Mouse (Mus musculus) lung, postnatal 0 days (tissue): ENCODE results near the gene 1700030K09Rik. TPM values are rescaled to one million over a fixed set of nuclear protein-coding genes. Genes with fewer than 3 reads are reported as not detected.
A peak's percentile ranks its signal among the peaks of the same experiment; 100 is the strongest.

Experiments used
- ATAC-seq: fragments of 200-750 bp; cut with Nextera tagmentation; 2 replicates; pipeline ENCODE4 v1.8.0; 2017; ENCODE audit warnings: moderate library complexity
- DNase-seq: peaks from one replicate; pipeline ENCODE4 v3.0.0-alpha.2; 2016; ENCODE audit warnings: low spot score
- H3K27ac ChIP-seq: fragments of 300-500 bp; sonication (generic); 2 replicates; pipeline ENCODE4 v1.5.1; 2014; ENCODE audit warnings: antibody characterized with exemption, mild to moderate bottlenecking, low read length, mixed read lengths
- H3K27me3 ChIP-seq: fragments of 300-500 bp; sonication (generic); replicated peaks from 2 replicates; pipeline ENCODE4 v1.6.1; 2014; ENCODE audit warnings: low read length, mixed read lengths; ENCODE audit not compliant: insufficient read depth
- H3K36me3 ChIP-seq: fragments of 300-500 bp; sonication (generic); 2 replicates; pipeline ENCODE4 v1.6.1; 2014; ENCODE audit warnings: low read length, mixed read lengths; ENCODE audit not compliant: insufficient read depth
- H3K4me1 ChIP-seq: fragments of 300-500 bp; sonication (generic); 2 replicates; pipeline ENCODE4 v1.6.1; 2014; ENCODE audit warnings: antibody characterized with exemption, low read depth, low read length, mixed read lengths; ENCODE audit not compliant: insufficient read depth
- H3K4me2 ChIP-seq: fragments of 300-500 bp; sonication (generic); replicated peaks from 2 replicates; pipeline ENCODE4 v1.6.1; 2014; ENCODE audit warnings: low read depth, mild to moderate bottlenecking, low read length, moderate library complexity, mixed read lengths
- H3K4me3 ChIP-seq: fragments of 300-500 bp; sonication (generic); 2 replicates; pipeline ENCODE4 v1.5.1; 2014; ENCODE audit warnings: low read depth, low read length
- H3K9ac ChIP-seq: fragments of 300-500 bp; sonication (generic); replicated peaks from 2 replicates; pipeline ENCODE4 v1.6.1; 2014; ENCODE audit warnings: low read depth, mild to moderate bottlenecking
- H3K9me3 ChIP-seq: fragments of 300-500 bp; sonication (generic); 2 replicates; pipeline ENCODE4 v1.6.1; 2016; ENCODE audit warnings: low read length, mixed read lengths
- CTCF ChIP-seq: IDR thresholded peaks from 2 replicates; pipeline ENCODE4 v1.5.1; 2016; ENCODE audit warnings: antibody characterized with exemption, mild to moderate bottlenecking
- EP300 ChIP-seq: IDR thresholded peaks from 2 replicates; pipeline ENCODE4 v1.6.1; 2016; ENCODE audit warnings: antibody characterized with exemption, mild to moderate bottlenecking, control low read depth
- WGBS: fragments of 180-500 bp; shearing (Covaris S2); extraction: QIAGEN DNeasy Blood & Tissue Kit; methylation state at CpG from one replicate; pipeline ENCODE4 v1.1.7; 2014; 5-methylcytosine and 5-hydroxymethylcytosine counted together
- polyA plus RNA-seq: library from polyadenylated mRNA; unstranded; fragments of >200 nt; fragmentation: Nextera tagmentation; extraction: Ambion mirVana; gene quantifications from 2 replicates; pipeline ENCODE4 v1.2.1, GENCODE M21; 2015

The 1700030K09Rik gene
- polyA plus RNA-seq, 1 experiment from 2014 or later: 9.0 TPM

- under 1% methylated on average over 62 of the region's 98 CpGs for WGBS
- H3K36me3 ChIP-seq: peaks cover 20% of the 10 kb centered on the region
- peak; percentile 58 for DNase-seq
Observed at GRCm38 (mm10) chr8:72491680-72492621, 48.3 kb downstream of the 1700030K09Rik start, which contains the start of gene Slc35e1. TSS of gene Slc35e1 (minus strand) at chr8:72492614.

GRCm38 (mm10) chr8:72492622-72493081 is 49.0 kb downstream of the 1700030K09Rik start:
- WGBS: 2% methylated on average over 48 of the region's 56 CpGs
- peaks cover 21% of the 10 kb centered on the region for H3K36me3 ChIP-seq
- peak overlapping the region; percentile 87 for H3K4me2 ChIP-seq
- DNase-seq: peak; percentile 99
- TF ChIP-seq CTCF: no peak
- TF ChIP-seq EP300: peak; percentile 47; the same call in 1 of the 2 replicates
- peak; percentile 98 for ATAC-seq
- peak overlapping the region; percentile 90 for H3K27ac ChIP-seq
- peak overlapping the region; percentile 95 for H3K4me3 ChIP-seq
- H3K9me3 ChIP-seq: no peaks in the 10 kb centered on the region
- H3K4me1 ChIP-seq: no peaks in the 10 kb centered on the region; the same call in 1 of the 2 replicates
- H3K27me3 ChIP-seq: no peaks in the 10 kb centered on the region
- H3K9ac ChIP-seq: peak overlapping the region; percentile 84

More at GRCm38 (mm10) chr8:72491680-72492621, 48.3 kb downstream of the 1700030K09Rik start, which contains the start of gene Slc35e1:
- Histone ChIP-seq H3K4me2 (peak within 1 kb of the TSS; percentile 87), H3K27me3 (no peaks in the 10 kb centered on the region), H3K27ac (peak within 1 kb of the TSS; percentile 90), H3K9me3 (no peaks in the 10 kb centered on the region), H3K4me1 (no peaks in the 10 kb centered on the region; the same call in 1 of the 2 replicates), H3K4me3 (peak within 1 kb of the TSS; percentile 95), H3K9ac (peak within 1 kb of the TSS; percentile 84)
- TF ChIP-seq EP300 (no peak), CTCF (no peak)
- peak; percentile 22 for ATAC-seq

GRCm38 (mm10) chr8:72493381-72493780 is 49.7 kb downstream of the 1700030K09Rik start:
- Histone ChIP-seq H3K4me1 (no peaks in the 10 kb centered on the region; the same call in 1 of the 2 replicates), H3K4me2 (peak overlapping the region; percentile 61), H3K9me3 (no peaks in the 10 kb centered on the region), H3K9ac (peak overlapping the region; percentile 61), H3K36me3 (peaks cover 21% of the 10 kb centered on the region), H3K27me3 (no peaks in the 10 kb centered on the region), H3K27ac (peak overlapping the region; percentile 86), H3K4me3 (peak overlapping the region; percentile 95)
- 5% methylated on average over 8 of the region's 8 CpGs for WGBS
- TF ChIP-seq EP300: no peak
- no peak for TF ChIP-seq CTCF
- DNase-seq (no peak), ATAC-seq (no peak)

- H3K4me3 ChIP-seq: no peak overlapping the region
- H3K4me2 ChIP-seq: no peak overlapping the region
- DNase-seq: no peak
- H3K27me3 ChIP-seq: no peaks in the 10 kb centered on the region
- 84% methylated on average over 23 of the region's 23 CpGs for WGBS
- H3K9ac ChIP-seq: no peak overlapping the region
- H3K27ac ChIP-seq: no peak overlapping the region
- peaks cover 21% of the 10 kb centered on the region for H3K36me3 ChIP-seq
- no peak for TF ChIP-seq CTCF
- TF ChIP-seq EP300: no peak
- no peaks in the 10 kb centered on the region for H3K9me3 ChIP-seq
- no peak for ATAC-seq
- no peaks in the 10 kb centered on the region; the same call in 1 of the 2 replicates for H3K4me1 ChIP-seq
Observed at GRCm38 (mm10) chr8:72495411-72496111, 51.9 kb downstream of the 1700030K09Rik start.

GRCm38 (mm10) chr8:72496217-72496616 is 52.5 kb downstream of the 1700030K09Rik start:
- TF ChIP-seq CTCF: no peak
- no peak for TF ChIP-seq EP300
- no peak overlapping the region for H3K4me3 ChIP-seq
- 89% methylated on average over 18 of the region's 19 CpGs for WGBS
- DNase-seq: no peak
- no peak for ATAC-seq
- H3K4me1 ChIP-seq: no peaks in the 10 kb centered on the region; the same call in 1 of the 2 replicates
- no peak overlapping the region for H3K9ac ChIP-seq
- no peak overlapping the region for H3K27ac ChIP-seq
- peaks cover 21% of the 10 kb centered on the region for H3K36me3 ChIP-seq
- no peak overlapping the region for H3K4me2 ChIP-seq
- H3K27me3 ChIP-seq: no peaks in the 10 kb centered on the region
- no peaks in the 10 kb centered on the region for H3K9me3 ChIP-seq

GRCm38 (mm10) chr8:72497911-72498310 is 54.2 kb downstream of the 1700030K09Rik start:
- H3K27me3 ChIP-seq: no peaks in the 10 kb centered on the region
- H3K4me2 ChIP-seq: no peak overlapping the region
- no peak overlapping the region for H3K4me3 ChIP-seq
- WGBS: 77% methylated on average over 1 of the region's 1 CpGs
- no peaks in the 10 kb centered on the region for H3K9me3 ChIP-seq
- TF ChIP-seq EP300 (no peak), CTCF (no peak)
- DNase-seq (no peak), ATAC-seq (no peak)
- H3K27ac ChIP-seq: no peak overlapping the region
- no peak overlapping the region for H3K9ac ChIP-seq
- no peaks in the 10 kb centered on the region; the same call in 1 of the 2 replicates for H3K4me1 ChIP-seq
- peaks cover 21% of the 10 kb centered on the region for H3K36me3 ChIP-seq
